Mouse (Mus musculus): ENCODE measurements around the gene Serp2.

Gene Serp2

GRCm38 (mm10) chr14:76556852-76557208 is at the start of gene Serp2:
Serp2 (minus strand) TSS chr14:76556889.
- no peak for DNase-seq

- DNase-seq = no peak
These were observed 49.3 kb upstream of the Serp2 start for GRCm38 (mm10) chr14:76605931-76606534.

- no peak for DNase-seq
These were observed 47.3 kb upstream of the Serp2 start for GRCm38 (mm10) chr14:76604012-76604411.

- peak; percentile 56 for DNase-seq
These were observed 45.0 kb upstream of the Serp2 start for GRCm38 (mm10) chr14:76601654-76602053.

DNA sequence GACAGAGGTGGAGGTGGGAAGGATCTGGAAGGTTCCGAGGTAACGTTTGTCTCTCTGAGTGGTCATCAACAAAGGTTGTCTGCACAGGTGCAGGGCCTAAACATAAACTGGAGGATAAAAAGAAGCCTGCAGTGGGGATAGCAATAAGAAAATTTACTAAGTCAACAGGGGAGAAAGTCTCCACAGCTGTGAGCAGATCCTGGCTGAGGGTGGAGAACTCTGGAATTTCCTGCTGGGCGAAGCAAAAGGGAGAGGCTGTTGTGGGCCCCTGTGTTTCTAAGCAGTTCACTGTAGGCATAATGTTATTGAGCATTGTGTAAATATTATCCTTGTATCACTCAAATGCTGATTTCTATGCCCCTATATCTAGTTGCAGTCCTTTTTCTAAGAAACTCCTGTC is 43.7 kb upstream of the Serp2 start:
- no peak for DNase-seq

- no peak for DNase-seq
These were observed 43.0 kb upstream of the Serp2 start for GRCm38 (mm10) chr14:76599706-76600105.

- DNase-seq = peak; percentile 18
These were observed 42.0 kb upstream of the Serp2 start for GRCm38 (mm10) chr14:76598518-76599216.

DNA sequence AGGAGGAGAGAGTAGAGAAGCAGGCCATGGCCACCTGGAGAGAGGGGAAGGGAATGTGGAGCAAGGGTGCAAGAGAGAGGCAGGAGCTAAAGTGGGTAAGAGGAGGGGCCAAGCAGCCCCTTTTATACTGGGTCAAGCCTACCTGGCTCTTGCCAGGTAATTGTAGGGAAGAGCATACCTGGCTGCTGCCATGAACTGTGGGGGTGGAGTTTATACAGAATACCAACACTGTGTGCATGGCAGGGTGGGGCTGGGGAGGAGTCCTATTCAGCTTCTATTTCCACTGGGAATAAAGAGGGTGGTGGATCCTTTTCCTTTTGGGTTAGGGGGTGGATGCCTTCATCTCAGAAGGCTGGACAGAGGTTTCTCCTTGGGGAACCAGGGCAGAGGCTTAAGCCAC is 41.1 kb upstream of the Serp2 start:
- no peak for DNase-seq

DNA sequence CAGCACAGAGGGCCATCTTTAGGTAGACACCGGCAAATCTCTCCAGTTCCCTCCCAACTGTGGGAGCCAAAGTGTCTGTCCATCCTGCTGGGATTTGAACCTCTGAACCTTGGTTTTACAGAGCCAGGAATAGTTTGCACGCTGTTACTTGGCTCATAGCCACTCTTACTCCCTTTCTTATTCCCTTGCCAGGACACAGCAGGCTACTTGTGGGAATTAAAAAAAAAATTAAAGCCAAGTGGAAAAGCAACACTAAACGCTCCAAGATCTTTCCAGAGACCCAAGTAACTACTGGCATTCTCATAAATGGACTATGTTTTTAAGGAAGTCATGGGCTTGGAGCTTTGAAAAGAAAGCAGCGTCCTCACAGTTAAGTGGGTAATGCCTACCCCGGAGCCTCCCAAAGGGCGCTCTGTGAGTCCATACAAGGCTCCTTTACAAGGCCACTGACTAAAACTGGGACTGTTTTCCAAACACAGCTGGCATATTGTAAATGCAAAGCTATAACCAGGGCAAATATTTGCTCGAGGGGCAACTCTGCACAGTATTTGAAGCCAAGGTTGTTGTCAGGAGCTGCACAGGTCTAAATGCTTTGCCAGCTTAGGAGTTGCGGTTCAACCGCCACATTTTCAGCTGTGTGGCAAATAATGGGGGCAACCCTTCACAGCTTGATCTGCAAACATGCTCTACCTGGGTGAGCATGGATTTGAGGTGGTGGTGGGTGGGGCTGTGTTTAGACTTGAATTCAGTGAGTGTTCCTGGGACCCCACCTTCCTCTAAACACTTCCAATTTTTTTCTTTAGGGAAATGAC is 38.6 kb upstream of the Serp2 start:
- no peak for DNase-seq

GRCm38 (mm10) chr14:76594351-76594885 is 37.7 kb upstream of the Serp2 start:
- no peak for DNase-seq

GRCm38 (mm10) chr14:76593630-76594193 is 37.0 kb upstream of the Serp2 start:
- DNase-seq = peak; percentile 31

GRCm38 (mm10) chr14:76592721-76593120 is 36.0 kb upstream of the Serp2 start:
- no peak for DNase-seq

DNA sequence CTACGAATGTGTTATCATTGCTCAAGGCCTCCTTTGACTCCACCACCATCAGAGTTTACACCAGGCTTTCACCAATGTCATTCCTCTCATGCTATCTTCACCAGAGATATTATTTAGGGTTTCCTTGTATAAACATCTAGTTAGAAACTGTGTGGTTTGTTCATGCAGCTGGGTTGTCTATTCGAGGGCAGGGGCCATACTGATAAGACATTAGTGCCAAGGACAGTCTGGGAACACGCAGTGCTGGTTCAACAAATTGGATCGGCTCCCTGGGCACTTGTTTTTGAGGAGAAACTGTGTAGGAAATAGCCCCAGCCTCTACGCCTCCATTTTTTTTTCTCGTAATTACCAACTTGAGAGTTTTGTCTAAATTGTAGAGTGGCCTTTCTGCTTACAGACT is 35.4 kb upstream of the Serp2 start:
- no peak for DNase-seq

- DNase-seq = no peak
These were observed 33.4 kb upstream of the Serp2 start for GRCm38 (mm10) chr14:76590134-76590533.

DNA sequence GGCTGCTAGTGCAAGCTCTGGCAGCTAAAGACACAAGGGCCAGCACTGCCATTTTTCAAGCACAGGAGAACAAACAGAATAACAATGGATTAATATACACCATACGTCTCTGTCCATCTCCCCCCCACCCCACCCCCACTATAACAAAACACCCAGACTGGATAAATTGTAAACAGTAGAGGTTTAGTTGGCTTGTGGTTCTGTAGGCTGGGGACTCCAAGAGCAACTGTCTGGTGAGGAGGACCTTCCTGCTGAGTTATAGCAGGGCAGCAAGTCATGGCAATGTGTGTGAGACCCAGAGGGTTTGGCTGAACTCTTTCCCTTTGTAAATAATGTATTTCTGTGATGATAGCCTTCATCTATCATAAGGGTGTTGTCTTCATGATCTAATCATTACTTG is 33.0 kb upstream of the Serp2 start:
- no peak for DNase-seq

GRCm38 (mm10) chr14:76585831-76586405 is 29.2 kb upstream of the Serp2 start:
- DNase-seq = no peak

- no peak for DNase-seq
These were observed 27.3 kb upstream of the Serp2 start for GRCm38 (mm10) chr14:76583985-76584384.

GRCm38 (mm10) chr14:76581974-76582922 is 25.6 kb upstream of the Serp2 start:
- DNase-seq = no peak

- no peak for DNase-seq
These were observed 23.0 kb upstream of the Serp2 start for GRCm38 (mm10) chr14:76579660-76580061.

GRCm38 (mm10) chr14:76577840-76578239 is 21.2 kb upstream of the Serp2 start:
- no peak for DNase-seq

GRCm38 (mm10) chr14:76570292-76570691 is 13.6 kb upstream of the Serp2 start:
- DNase-seq = no peak

All from kidney, adult 18-20 months (tissue).